Mouse (Mus musculus) spleen, postnatal 10 days (tissue): ENCODE data around the gene Gm266.

Source experiments
- DNase-seq, 2 experiments: peaks; one replicate each; pipeline ENCODE4 v3.0.0; 2021 to 2022; ENCODE audit warnings: low spot score in 2 of 2

The Gm266 gene

GRCm38 (mm10) chr12:111454543-111455280 is 30.9 kb downstream of the Gm266 start:
- DNase-seq = peak in 1 of 2 experiments; percentile 19

GRCm38 (mm10) chr12:111454021-111454420 is 31.6 kb downstream of the Gm266 start:
- peak in 1 of 2 experiments; percentile 35 for DNase-seq

- DNase-seq = peak in 1 of 2 experiments; percentile 10
Measured at GRCm38 (mm10) chr12:111451561-111451960, 34.1 kb downstream of the Gm266 start.

GRCm38 (mm10) chr12:111450359-111450758 is 35.3 kb downstream of the Gm266 start:
- peak in 1 of 2 experiments; percentile 5 for DNase-seq

DNA sequence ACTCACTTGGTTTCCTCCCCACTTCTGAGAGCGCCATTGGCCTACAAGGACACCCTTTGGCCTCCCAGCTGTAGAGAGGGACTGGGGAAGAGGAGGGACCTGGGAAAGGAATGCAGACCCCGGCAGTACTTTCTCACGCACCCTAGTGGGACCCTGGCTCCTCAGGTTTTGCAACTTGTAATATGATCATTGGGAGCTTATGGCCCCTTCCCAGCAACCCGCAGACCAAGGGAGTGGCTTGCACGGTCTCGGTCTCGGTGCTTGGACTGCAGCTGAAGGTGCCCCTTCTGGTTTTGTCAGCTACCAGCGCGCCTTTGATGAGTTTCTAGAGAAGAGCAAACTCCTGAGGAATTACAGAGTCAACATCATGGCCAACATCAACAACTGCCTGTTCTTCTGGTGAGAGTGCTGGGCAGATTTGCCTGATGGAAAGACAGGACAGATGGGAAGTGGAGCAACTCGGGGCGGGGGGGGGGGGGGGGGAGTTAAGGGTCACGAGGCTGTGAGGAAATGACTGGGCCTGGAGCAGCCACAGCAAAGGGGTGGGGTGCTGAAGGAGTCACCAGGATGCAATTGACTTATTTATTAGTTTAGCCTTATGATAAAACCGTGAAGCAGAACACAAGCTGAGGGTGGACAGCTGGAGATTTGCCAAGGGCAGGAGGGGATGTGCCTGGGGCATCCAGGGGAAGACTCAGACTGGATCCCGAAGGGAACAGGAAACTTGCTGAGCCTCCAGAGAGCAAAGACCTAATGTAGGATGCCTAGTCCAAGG is 36.5 kb downstream of the Gm266 start:
- DNase-seq = no peak

GRCm38 (mm10) chr12:111447898-111448760 is 37.5 kb downstream of the Gm266 start:
- no peak for DNase-seq

DNA sequence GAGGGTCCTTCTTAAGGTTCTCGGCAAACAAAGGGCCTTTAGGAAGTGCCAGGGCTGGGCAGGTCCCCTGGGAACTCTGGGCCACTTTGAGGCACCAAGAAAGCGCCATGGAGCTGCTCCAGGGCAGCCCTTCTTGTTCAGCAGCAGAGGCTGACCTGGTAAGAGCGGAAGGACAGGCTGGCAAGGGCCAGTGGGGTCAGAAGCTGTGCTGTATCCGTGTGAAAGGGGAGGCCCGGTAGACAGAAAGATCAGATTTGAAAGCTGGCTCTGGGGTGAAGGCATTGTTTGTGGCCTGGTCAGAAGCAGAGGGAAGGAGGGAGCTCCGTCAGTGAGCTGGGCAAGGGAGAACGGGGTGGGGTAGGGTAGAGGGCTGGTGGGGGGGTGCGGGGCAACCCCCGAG is 38.3 kb downstream of the Gm266 start:
- DNase-seq = peak in 1 of 2 experiments; percentile 20

GRCm38 (mm10) chr12:111446745-111447144 is 38.9 kb downstream of the Gm266 start:
- no peak for DNase-seq

DNA sequence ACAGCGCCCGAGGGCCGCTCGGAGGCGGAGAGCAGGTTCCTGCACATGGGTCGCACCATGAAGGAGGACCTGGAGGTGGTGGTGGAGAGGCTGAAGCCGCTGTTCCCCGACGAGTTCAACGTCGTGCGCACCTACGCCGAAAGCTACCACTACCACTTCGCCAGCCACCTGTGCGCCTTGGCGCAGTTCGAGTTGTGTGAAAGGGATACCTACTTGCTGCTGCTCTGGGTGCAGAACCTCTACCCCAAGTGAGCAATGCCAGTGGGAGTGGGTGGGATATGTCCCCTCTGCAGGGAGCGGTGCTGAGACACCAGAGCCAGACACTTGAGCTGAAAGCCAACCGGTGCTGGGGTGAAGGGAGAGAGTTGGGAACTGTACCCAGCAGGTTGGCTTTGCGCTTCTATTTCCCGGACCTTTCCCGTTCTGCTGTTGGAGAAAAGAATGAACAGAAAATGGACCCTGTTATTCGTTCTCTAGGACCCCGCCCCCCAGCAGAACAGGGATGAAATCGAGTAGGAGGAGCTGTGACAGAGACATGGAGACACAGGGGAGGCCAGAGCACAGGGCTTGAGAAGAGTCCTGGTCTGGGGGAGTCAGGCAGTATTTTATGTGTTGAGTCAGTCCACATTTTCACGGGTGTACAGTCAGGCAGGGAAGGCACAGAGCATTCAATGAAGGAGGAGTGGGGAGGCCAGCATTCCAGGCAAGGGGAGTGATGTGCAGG is 39.6 kb downstream of the Gm266 start:
- peak in 1 of 2 experiments; percentile 29 for DNase-seq

DNA sequence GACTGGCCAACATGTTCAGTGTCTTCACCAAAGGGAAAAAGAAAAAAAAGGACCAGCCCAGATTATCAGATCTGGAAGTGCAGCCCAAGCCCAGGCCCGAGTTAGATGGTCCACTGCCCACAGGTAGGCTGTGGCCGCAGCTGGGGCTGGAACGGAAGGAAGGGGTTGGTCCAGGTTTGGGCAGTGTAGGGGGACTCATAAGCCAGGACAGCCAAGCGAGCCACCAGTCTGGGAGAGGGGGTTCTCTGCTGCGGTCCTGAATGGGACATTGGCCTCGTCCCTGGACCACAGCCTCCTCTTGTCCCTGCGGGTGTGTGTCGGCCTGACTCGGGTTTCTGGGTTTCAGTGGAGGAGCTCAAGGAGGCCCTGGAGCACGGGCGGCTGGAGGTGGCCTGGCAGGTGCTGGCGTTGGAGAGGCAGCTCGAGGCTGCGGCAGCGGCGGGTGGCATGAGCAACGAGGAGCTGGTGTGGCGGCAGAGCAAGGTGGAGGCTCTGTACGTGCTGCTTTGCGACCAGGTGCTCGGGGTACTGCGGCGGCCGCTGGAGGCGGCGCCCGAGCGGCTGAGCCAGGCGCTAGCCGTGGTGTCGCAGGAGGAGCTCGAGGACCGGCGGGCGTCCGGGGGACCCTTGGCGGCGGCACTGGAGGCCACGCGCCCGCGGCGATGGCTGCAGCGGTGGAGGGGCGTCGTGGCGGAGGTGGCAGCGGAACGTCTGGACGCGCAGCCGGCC is 40.3 kb downstream of the Gm266 start:
- peak in 1 of 2 experiments; percentile 42 for DNase-seq

- DNase-seq = peak in 1 of 2 experiments; percentile 55
Measured at GRCm38 (mm10) chr12:111443921-111444831, 41.4 kb downstream of the Gm266 start.

DNA sequence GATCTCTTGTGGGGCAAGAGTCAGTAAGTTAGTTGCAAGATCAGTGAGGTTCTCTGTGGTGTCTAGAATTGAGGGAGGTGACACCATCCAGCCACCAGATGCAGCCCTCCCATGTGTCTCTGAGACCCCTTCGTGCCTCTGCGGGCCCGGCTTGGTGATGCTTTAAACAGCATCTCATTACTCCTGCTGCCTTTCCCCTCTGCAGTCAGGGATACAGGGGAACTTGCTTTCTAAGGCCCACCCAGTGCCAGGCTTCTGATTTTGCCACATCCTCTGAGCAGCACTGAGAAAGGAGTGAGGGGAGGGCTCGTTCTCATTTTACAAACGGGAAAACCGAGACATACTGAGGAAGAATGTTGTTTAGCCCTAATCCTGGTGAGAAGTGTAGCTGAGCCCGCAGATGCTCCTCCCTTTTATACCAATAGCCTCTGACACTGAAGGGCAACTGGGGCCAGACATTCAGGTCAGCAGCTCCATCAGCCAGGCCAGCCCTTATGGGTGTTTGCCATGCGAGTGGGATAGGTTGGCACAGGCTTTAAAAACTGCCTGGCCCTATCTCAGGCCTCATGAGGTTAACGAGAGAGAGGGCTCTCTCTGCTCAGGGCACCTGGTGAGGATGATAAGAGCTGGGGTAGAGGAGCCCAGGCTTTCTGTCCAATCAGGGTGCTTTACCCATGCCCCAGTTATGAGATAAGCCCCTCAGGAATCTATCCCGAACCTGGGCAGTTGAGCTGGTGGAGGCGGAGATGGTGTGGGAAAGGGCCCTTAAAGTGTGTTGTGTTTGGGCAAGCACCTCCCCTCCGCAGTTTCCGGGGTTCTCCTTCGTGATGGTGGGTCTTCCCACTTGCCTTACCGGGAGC is 42.4 kb downstream of the Gm266 start:
- DNase-seq = peak; percentile 79 to 85

DNA sequence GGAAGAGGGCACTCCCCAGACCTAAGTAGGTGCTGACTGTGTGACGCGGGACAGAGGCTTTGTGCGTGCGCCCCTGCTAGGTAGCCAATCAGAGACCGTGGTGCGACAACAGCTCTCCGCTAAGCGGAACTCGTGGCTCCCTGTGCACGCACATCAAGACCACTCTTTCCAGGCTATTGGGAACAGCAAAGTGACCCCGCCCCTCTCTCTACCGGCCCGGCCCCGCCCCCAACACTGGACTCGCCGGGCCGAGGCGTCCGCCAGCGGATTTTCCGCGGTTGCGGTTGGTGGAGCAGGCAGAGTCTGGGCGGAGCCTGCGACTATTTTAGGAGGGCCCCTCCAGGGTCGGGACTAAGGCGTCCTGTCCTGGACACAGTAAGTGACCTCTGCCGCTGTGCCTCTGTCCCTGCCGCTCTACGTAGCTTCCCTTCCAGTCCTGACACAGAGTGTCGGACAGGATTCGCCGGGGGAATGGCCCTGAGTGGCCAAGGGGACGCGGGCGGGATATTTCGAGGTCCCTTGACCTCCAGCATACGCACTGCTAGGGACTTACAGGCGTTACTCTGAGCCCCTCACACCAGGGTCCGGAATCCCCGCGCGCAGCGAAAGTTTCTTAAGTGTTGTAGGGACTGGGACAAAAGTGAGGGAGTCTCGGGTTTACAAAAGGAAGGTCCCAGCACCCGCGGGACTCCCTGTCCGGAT is 43.2 kb downstream of the Gm266 start, which contains the start of gene Tnfaip2:
Gene Tnfaip2, plus strand, starts transcription at position 161 of the 702 bp plus-strand sequence.
- DNase-seq = peak; percentile 87 to 91

- peak in 1 of 2 experiments; percentile 19 for DNase-seq
Measured at GRCm38 (mm10) chr12:111441523-111441922, 44.1 kb downstream of the Gm266 start.

DNA sequence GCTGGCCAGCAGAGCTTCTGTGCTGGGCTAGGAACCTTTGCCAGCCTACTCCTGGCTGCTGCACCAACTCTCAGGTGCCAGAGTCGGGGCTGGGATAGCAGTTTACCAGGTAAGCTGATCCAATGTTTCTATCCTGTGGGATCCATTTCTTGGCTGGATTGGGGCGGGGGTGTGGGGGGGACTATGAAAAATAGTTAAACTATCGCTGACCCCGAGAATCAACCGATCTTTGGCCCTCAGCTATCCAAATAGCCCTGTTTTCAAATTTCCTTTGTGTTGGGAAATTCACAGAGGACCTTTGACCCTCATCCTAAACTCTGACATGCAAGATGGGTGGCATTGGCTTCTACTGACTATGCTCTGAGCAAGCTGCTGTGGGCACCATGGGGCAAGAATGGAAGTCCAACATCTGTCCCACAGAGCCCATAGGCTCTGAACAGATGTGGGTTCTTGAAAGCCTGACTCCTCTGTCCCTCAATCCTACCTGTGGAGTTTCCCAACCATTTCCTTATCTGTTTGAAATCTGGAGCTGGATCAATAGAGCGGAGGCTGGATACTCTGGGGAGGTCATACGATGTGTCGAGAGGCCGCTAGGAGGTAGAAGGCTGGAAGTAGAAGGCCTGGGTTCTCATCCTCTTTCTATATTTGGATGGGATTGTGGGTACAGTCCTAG is 44.8 kb downstream of the Gm266 start:
- DNase-seq = no peak

DNA sequence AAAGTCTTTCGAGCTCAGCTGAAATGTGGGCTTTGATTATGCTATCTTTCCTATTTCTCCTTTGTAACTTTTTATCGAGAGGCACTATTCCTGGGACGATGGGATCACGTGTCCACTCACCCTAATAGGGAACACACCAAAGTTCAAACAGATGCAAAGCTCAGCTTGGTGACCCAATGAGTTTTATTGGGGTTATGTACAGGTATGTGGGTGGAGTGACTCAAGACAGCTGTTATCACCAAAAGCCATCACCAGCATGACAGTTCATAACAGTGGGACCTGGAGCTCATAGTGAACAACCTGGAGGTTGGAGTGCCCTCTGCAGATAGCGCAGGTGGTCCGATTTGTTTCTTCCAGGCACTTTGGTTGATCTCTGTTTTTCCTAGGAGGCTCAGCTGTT is 46.8 kb downstream of the Gm266 start:
- no peak for DNase-seq

DNA sequence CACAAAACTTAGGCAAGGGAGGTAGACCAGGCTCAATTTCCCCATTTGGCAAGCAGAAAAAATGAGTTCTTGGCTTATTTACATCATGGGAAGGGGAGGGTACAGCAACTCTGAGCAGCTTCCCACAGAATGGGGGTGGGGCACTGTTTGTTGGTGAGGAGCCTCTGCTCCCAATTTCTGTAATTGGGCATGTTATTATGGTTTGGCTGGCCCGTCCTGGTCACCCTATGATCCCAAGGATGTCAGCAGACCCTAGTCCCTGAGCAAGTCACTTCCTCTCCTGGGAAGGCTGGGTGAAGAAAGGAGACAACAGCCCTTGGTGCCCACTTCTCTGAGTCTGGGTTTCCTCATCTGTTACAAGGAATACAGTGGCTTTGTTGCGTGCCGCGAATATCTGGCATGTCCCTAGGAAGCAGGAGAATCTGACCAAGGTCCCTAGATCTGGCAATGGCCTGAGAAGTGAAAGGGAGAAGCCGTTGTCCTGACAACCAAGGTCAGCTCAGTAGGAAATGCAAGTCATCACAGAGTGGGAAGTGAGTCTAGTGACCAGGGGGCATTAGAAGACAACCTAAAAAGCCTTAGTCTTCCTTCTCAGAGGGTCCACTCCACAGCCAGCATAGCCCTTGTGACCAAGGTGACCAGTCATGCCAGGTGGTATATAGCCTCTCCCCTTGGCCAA is 48.3 kb downstream of the Gm266 start:
- no peak for DNase-seq
